Mouse (Mus musculus) midbrain, postnatal 0 days (tissue): ENCODE results near the gene Dennd1c. TPM values are rescaled to one million over a fixed set of nuclear protein-coding genes. Genes with fewer than 3 reads are reported as not detected.

Experiments used
- ATAC-seq: fragments of 200-750 bp; cut with Nextera tagmentation; 2 replicates; pipeline ENCODE4 v1.8.0; 2017; ENCODE audit warnings: moderate number of reproducible peaks, mild to moderate bottlenecking, moderate TSS enrichment, moderate library complexity; ENCODE audit not compliant: low FRiP score
- DNase-seq: peaks from one replicate; pipeline ENCODE4 v3.0.0-alpha.2; 2015; ENCODE audit warnings: low spot score
- H3K27ac ChIP-seq: fragments of 300-500 bp; sonication (generic); 2 replicates; pipeline ENCODE4 v1.5.1; 2014; ENCODE audit warnings: low read depth, mild to moderate bottlenecking, low read length, mixed read lengths
- H3K27me3 ChIP-seq: fragments of 300-500 bp; sonication (generic); 2 replicates; pipeline ENCODE4 v1.6.1; 2014; ENCODE audit warnings: low read length, control low read depth, mixed read lengths; ENCODE audit not compliant: insufficient read depth
- H3K36me3 ChIP-seq: fragments of 300-500 bp; sonication (generic); 2 replicates; pipeline ENCODE4 v1.6.1; 2014; ENCODE audit warnings: low read length, control low read depth, mixed read lengths; ENCODE audit not compliant: insufficient read depth
- H3K4me1 ChIP-seq: fragments of 300-500 bp; sonication (generic); 2 replicates; pipeline ENCODE4 v1.6.1; 2014; ENCODE audit warnings: mild to moderate bottlenecking, control low read depth, antibody characterized with exemption, low read length, mixed read lengths; ENCODE audit not compliant: insufficient read depth
- H3K4me2 ChIP-seq: fragments of 300-500 bp; sonication (generic); 2 replicates; pipeline ENCODE4 v1.6.1; 2014; ENCODE audit warnings: low read depth, mild to moderate bottlenecking, low read length, mixed read lengths; ENCODE audit not compliant: poor library complexity, severe bottlenecking
- H3K4me3 ChIP-seq: fragments of 300-500 bp; sonication (generic); 2 replicates; pipeline ENCODE4 v1.5.1; 2014; ENCODE audit warnings: low read depth, mild to moderate bottlenecking, low read length, moderate library complexity
- H3K9ac ChIP-seq: fragments of 300-500 bp; sonication (generic); replicated peaks from 2 replicates; pipeline ENCODE4 v1.6.1; 2014; ENCODE audit warnings: mild to moderate bottlenecking, low read length, moderate library complexity, mixed read lengths; ENCODE audit not compliant: poor library complexity, severe bottlenecking
- H3K9me3 ChIP-seq: fragments of 300-500 bp; sonication (generic); 2 replicates; pipeline ENCODE4 v1.6.1; 2016; ENCODE audit warnings: low read length, control low read depth
- CTCF ChIP-seq: IDR thresholded peaks from 2 replicates; pipeline ENCODE4 v1.5.1; 2016; ENCODE audit warnings: antibody characterized with exemption, mild to moderate bottlenecking
- WGBS: fragments of 180-500 bp; shearing (Covaris S2); extraction: QIAGEN DNeasy Blood & Tissue Kit; methylation state at CpG from one replicate; pipeline ENCODE4 v1.1.7; 2014; 5-methylcytosine and 5-hydroxymethylcytosine counted together
- polyA plus RNA-seq: library from polyadenylated mRNA; unstranded; fragments of >200 nt; fragmentation: Nextera tagmentation; extraction: Ambion mirVana; gene quantifications from 2 replicates; pipeline ENCODE4 v1.2.1, GENCODE M21; 2015
- total RNA-seq: library from RNA; depleted of rRNA; stranded (reverse); fragments of >200 nt; gene quantifications from 2 replicates; pipeline ENCODE4 v1.2.3, GENCODE M21; 2014

Dennd1c gene
- total and polyA plus RNA-seq, 2 experiments from 2014 or later: 0.27 to 1.9 TPM

GRCm38 (mm10) chr17:57062011-57062521 is 16.2 kb downstream of the Dennd1c start:
- no peak for ATAC-seq
- H3K4me1 ChIP-seq: peaks cover 4% of the 10 kb centered on the region; the same call in 1 of the 2 replicates
- peaks cover 3% of the 10 kb centered on the region; the same call in 1 of the 2 replicates for H3K36me3 ChIP-seq
- H3K4me3 ChIP-seq: peak overlapping the region; percentile 36
- H3K9ac ChIP-seq: no peak overlapping the region
- WGBS: under 1% methylated on average over 28 of the region's 39 CpGs
- H3K9me3 ChIP-seq: no peaks in the 10 kb centered on the region
- TF ChIP-seq CTCF: no peak
- peaks cover 13% of the 10 kb centered on the region for H3K27me3 ChIP-seq
- DNase-seq: no peak
- H3K4me2 ChIP-seq: peak overlapping the region; percentile 59
- H3K27ac ChIP-seq: no peak overlapping the region

- H3K27ac ChIP-seq: no peak overlapping the region
- no peak for ATAC-seq
- peak overlapping the region; percentile 92 for H3K4me3 ChIP-seq
- no peak for TF ChIP-seq CTCF
- H3K4me1 ChIP-seq: peaks cover 4% of the 10 kb centered on the region; the same call in 1 of the 2 replicates
- H3K9me3 ChIP-seq: no peaks in the 10 kb centered on the region
- peak overlapping the region; percentile 73 for H3K4me2 ChIP-seq
- WGBS: 43% methylated on average over 10 of the region's 10 CpGs
- peaks cover 13% of the 10 kb centered on the region for H3K27me3 ChIP-seq
- DNase-seq: no peak
- H3K9ac ChIP-seq: peak overlapping the region; percentile 84
- peaks cover 9% of the 10 kb centered on the region for H3K36me3 ChIP-seq
Observed at GRCm38 (mm10) chr17:57061069-57061468, 17.2 kb downstream of the Dennd1c start.

GRCm38 (mm10) chr17:57060231-57060801 is 18.0 kb downstream of the Dennd1c start:
- H3K4me3 ChIP-seq: peak overlapping the region; percentile 92
- DNase-seq (peak; percentile 98), ATAC-seq (peak; percentile 93)
- H3K4me2 ChIP-seq: peak overlapping the region; percentile 73
- H3K27me3 ChIP-seq: peaks cover 13% of the 10 kb centered on the region
- H3K9ac ChIP-seq: peak overlapping the region; percentile 84
- under 1% methylated on average over 44 of the region's 44 CpGs for WGBS
- TF ChIP-seq CTCF: peak; percentile 78
- H3K36me3 ChIP-seq: peaks cover 10% of the 10 kb centered on the region
- H3K9me3 ChIP-seq: no peaks in the 10 kb centered on the region
- peaks cover 4% of the 10 kb centered on the region; the same call in 1 of the 2 replicates for H3K4me1 ChIP-seq
- peak overlapping the region; percentile 79 for H3K27ac ChIP-seq

GRCm38 (mm10) chr17:57059486-57059977 is 18.8 kb downstream of the Dennd1c start, which contains the start of gene Slc25a23:
Gene Slc25a23 (minus strand): TSS chr17:57059863.
- Histone ChIP-seq H3K27ac (peak within 1 kb of the TSS; percentile 79), H3K9me3 (no peaks in the 10 kb centered on the region), H3K4me2 (peak within 1 kb of the TSS; percentile 73), H3K27me3 (peaks cover 13% of the 10 kb centered on the region), H3K36me3 (peaks cover 15% of the 10 kb centered on the region), H3K4me3 (peak within 1 kb of the TSS; percentile 92), H3K4me1 (peaks cover 4% of the 10 kb centered on the region; the same call in 1 of the 2 replicates), H3K9ac (peak within 1 kb of the TSS; percentile 84)
- TF ChIP-seq CTCF: no peak
- peak; percentile 84 for ATAC-seq
- peak; percentile 92 for DNase-seq
- under 1% methylated on average over 32 of the region's 45 CpGs for WGBS

- Histone ChIP-seq H3K4me3 (peak within 1 kb of the TSS; percentile 92), H3K4me2 (peak within 1 kb of the TSS; percentile 73), H3K36me3 (peaks cover 19% of the 10 kb centered on the region), H3K9me3 (no peaks in the 10 kb centered on the region), H3K9ac (peak within 1 kb of the TSS; percentile 84), H3K27me3 (peaks cover 13% of the 10 kb centered on the region), H3K4me1 (peaks cover 4% of the 10 kb centered on the region; the same call in 1 of the 2 replicates), H3K27ac (peak within 1 kb of the TSS; percentile 79)
- DNase-seq: peak; percentile 33
- WGBS: 1% methylated on average over 20 of the region's 22 CpGs
- no peak for TF ChIP-seq CTCF
- ATAC-seq: peak; percentile 0; the same call in 1 of the 2 replicates
Observed at GRCm38 (mm10) chr17:57058891-57059485, 19.3 kb downstream of the Dennd1c start, which contains the start of gene Crb3. Gene Crb3 (plus strand): TSS chr17:57059105.
